Mouse (Mus musculus) mammary gland, adult 2 months (tissue): Measurements from ENCODE around the gene Olfr907. TPM values are rescaled to one million over a fixed set of nuclear protein-coding genes. Genes with fewer than 3 reads are reported as not detected.

Experiments
- polyA plus RNA-seq: library from polyadenylated mRNA; depleted of rRNA; stranded (reverse); fragments of >200 nt; gene quantifications from 2 replicates; pipeline ENCODE4 v1.2.3, GENCODE M21; 2012; ENCODE audit warnings: low replicate concordance; rRNA removed

Gene Olfr907
- not detected in 2 replicates for polyA plus RNA-seq

DNA sequence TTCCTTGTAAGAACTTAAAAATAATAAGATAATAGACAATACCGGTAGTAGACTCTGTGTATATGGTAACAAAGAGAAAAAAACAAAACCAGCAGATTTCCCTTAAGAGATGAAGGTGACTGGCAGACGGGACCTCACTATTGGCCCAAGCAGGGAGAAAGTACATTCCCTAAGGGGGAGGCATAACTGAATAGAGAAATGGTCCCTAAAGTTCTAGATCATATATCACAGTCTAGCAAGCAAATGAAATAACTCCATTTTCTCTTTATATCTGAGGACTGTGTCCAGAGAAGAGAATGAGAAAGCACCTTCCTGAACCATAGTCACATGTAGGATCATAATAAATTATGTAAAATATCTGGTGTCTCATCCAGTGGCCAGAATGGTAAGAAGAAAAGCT lies at the start of gene Olfr907:
Gene Olfr907, plus strand, starts transcription at position 301 of the 400 bp plus-strand sequence.

GRCm38 (mm10) chr9:38447352-38447751 lies 48.2 kb upstream of the Olfr907 start, which contains the start of gene Olfr902:
TSS of gene Olfr902 (plus strand) at chr9:38447652.

DNA sequence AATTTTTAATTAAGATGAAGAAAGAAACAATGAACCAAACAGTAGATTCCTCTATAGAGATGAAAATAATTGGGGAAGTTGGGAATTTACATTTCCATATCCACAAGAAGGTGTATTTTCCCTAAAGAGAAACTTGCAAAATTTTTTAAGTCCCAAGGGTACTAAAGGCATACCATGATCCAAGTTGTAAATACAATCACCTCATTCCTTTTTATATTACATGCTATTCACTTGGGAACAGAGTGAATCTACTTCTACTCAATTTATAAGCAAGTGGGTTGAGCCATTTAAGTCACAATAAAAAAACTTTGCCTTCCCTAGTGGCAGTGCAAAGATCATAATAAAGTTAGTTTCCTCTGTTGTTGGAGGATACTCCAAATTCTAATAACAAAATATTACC lies 32.8 kb upstream of the Olfr907 start, which contains the start of gene Olfr904:
Gene Olfr904, plus strand, starts transcription at position 301 of the 400 bp plus-strand sequence.

GRCm38 (mm10) chr9:38470807-38471206 lies 24.8 kb upstream of the Olfr907 start, which contains the start of gene Olfr905:
TSS of gene Olfr905 (plus strand) at chr9:38471107.

DNA sequence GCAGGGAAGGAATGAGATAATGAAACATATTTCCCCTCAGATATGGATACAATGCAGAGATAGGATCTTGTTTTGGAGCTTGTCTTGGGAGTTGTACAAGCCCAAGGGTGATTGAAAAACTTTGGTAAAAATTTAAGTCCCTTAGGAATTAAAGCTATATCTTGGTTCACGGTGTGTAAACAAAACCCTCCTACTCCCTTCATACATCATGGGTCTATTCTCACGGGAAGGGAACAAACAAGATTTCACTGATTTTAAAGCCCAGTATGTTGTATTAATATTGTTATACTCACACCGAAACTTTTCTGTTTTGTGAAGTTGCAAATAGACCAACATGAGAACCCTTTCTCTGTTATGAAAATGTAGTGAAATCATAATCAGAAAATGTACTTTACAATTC lies 8.8 kb upstream of the Olfr907 start, which contains the start of gene Olfr906:
Gene Olfr906, plus strand, starts transcription at position 301 of the 400 bp plus-strand sequence.

DNA sequence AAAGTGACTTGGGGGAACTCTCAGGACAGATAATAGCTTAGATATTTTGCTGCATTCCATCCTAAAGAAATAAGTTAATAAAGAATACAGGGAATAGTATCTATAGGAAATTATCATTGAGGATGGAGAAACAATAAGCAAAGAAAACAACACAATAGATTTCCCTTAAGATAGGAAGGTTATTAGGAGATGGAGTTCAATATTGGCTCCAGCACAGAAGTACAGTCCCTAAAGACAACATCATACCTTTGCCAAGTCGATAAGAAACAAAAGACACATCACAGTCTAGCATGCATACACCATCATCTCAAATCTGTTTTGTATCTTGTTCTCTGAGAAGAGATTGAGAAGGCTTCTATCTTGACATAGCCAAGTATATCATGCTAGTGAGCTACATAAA lies 25.7 kb downstream of the Olfr907 start, which contains the start of gene Olfr911-ps1:
Gene Olfr911-ps1, plus strand, starts transcription at position 301 of the 400 bp plus-strand sequence.

GRCm38 (mm10) chr9:38537549-38537948 lies 41.9 kb downstream of the Olfr907 start, which contains the start of gene Olfr910:
TSS of gene Olfr910 (plus strand) at chr9:38537849.

Other genes starting within 250 kb of the Olfr907 start
- gene Olfr143, start 243.0 kb upstream of the Olfr907 start, polyA plus RNA-seq: not detected in 2 replicates
- not detected in 2 replicates for gene Olfr895, start 227.9 kb upstream of the Olfr907 start, polyA plus RNA-seq
- gene Olfr896-ps1, start 204.7 kb upstream of the Olfr907 start, polyA plus RNA-seq: not detected in 2 replicates
- not detected in 2 replicates for gene Olfr25, start 166.7 kb upstream of the Olfr907 start, polyA plus RNA-seq
- not detected in 2 replicates for gene Olfr898, start 147.4 kb upstream of the Olfr907 start, polyA plus RNA-seq
- gene Olfr250, start 128.9 kb upstream of the Olfr907 start, polyA plus RNA-seq: not detected in 2 replicates
- gene Olfr251, start 118.7 kb upstream of the Olfr907 start, polyA plus RNA-seq: not detected in 2 replicates
- not detected in 2 replicates for gene Olfr147, start 94.1 kb upstream of the Olfr907 start, polyA plus RNA-seq
- not detected in 2 replicates for gene Olfr901, start 66.3 kb upstream of the Olfr907 start, polyA plus RNA-seq
- gene Olfr902, start 48.1 kb upstream of the Olfr907 start, polyA plus RNA-seq: not detected in 2 replicates
- not detected in 2 replicates for gene Olfr904, start 32.7 kb upstream of the Olfr907 start, polyA plus RNA-seq
- not detected in 2 replicates for gene Olfr905, start 24.7 kb upstream of the Olfr907 start, polyA plus RNA-seq
- not detected in 2 replicates for gene Olfr906, start 8.7 kb upstream of the Olfr907 start, polyA plus RNA-seq
- gene Olfr911-ps1, start 25.8 kb downstream of the Olfr907 start, polyA plus RNA-seq: not detected in 2 replicates
- not detected in 2 replicates for gene Olfr910, start 42.0 kb downstream of the Olfr907 start, polyA plus RNA-seq
- gene Olfr912, start 84.4 kb downstream of the Olfr907 start, polyA plus RNA-seq: not detected in 2 replicates
- gene Olfr913, start 97.0 kb downstream of the Olfr907 start, polyA plus RNA-seq: not detected in 2 replicates
- not detected in 2 replicates for gene Olfr914, start 109.3 kb downstream of the Olfr907 start, polyA plus RNA-seq
- not detected in 2 replicates for gene Olfr916, start 164.1 kb downstream of the Olfr907 start, polyA plus RNA-seq
- gene Olfr917, start 170.0 kb downstream of the Olfr907 start, polyA plus RNA-seq: not detected in 2 replicates
- not detected in 2 replicates for gene Olfr918, start 178.8 kb downstream of the Olfr907 start, polyA plus RNA-seq
- gene Olfr919, start 207.9 kb downstream of the Olfr907 start, polyA plus RNA-seq: not detected in 2 replicates
- gene Vwa5a, start 222.5 kb downstream of the Olfr907 start, polyA plus RNA-seq: 15.3 and 43.0 TPM in 2 replicates